Comparison of ENCODE assay signal across 8 mouse cellular contexts in the genomic region with DNA sequence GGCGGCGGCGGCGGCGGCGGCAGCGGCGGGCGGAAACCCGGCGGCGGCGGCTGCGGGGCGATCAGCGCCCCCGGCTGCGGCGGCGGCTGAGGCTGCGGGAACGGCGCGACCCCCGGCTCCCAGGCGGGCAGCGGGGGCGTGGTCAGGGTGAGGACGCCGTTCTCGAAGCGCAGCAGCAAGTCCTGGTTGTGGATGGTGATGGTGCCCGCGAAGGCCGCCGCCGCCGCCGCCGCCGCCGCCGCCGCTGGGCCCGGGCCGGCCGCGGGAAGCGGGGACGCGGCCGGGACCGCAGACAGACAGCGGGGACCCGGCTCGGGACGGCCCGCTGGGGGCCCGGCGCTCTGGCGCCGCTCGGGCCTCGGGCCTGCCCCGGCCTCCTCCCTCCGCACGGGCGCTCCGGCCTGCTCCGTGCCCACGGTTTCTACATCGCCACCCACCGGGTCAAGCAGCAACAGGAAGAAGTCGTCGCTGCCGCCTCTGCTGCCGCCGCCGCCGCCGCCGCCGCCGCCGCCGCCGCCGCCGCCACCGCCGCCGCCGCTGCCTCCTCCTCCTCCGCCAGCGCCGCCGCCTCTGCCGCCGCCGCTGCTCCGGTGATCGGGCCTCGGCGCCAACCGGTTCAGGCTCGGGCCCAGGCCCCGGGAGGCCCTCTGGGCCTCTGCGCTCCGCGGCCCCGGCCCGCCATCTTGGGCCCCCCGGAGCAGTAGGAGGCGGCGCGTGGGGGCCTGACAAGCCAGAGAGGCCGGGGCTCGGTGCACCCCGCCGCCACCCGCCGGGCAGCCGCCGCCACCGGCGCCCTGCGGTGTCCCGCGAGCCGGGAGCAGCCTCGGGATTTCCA.
DNase-seq lines count a peak whose midpoint lies in the region; ATAC-seq and TF ChIP-seq lines count a peak whose summit lies in the region.
"Not testable (repeated sequence)": the region's sequence is repeated elsewhere in the genome, so short reads cannot be mapped to it uniquely, and the experiment has no call there.

No protein-coding gene starts in this region.

- not testable (repeated sequence) for TF ChIP-seq CTCF in hindbrain, postnatal 0 days (IDR thresholded peaks at IDR 0.05; ENCODE audit: low read depth)

- DNase-seq in hindbrain, postnatal 0 days (ENCODE audit: low spot score); limb, embryonic 11.5 days (ENCODE audit: low spot score): not testable (repeated sequence)

- H3K4me1 ChIP-seq in forebrain, embryonic 13.5 days; heart, embryonic 14.5 days (ENCODE audit: control insufficient read depth in 2 of 2, insufficient read depth in 2 of 2, low read length in 2 of 2); hindbrain, postnatal 0 days (ENCODE audit: insufficient read depth, low read length); limb, embryonic 11.5 days (ENCODE audit: control insufficient read depth, insufficient read depth, low read length); liver, embryonic 16.5 days (ENCODE audit: control insufficient read depth, low read depth, low read length); midbrain, embryonic 12.5 days; neural tube, embryonic 14.5 days (ENCODE audit: control insufficient read depth, insufficient read depth, low read length): not testable (repeated sequence)

- not testable (repeated sequence) for H3K9ac ChIP-seq in forebrain, embryonic 13.5 days; heart, embryonic 14.5 days (ENCODE audit: low read length); hindbrain, postnatal 0 days (replicated peaks; ENCODE audit: low read length); limb, embryonic 11.5 days (ENCODE audit: low read length); liver, embryonic 16.5 days (ENCODE audit: low read depth, low read length); midbrain, embryonic 12.5 days (replicated peaks); neural tube, embryonic 14.5 days (replicated peaks; ENCODE audit: low read depth, low read length)

- not testable (repeated sequence) for H3K4me2 ChIP-seq in forebrain, embryonic 13.5 days; heart, embryonic 14.5 days (ENCODE audit: low read length); hindbrain, postnatal 0 days (ENCODE audit: low read depth, low read length); limb, embryonic 11.5 days (ENCODE audit: low read depth, severe bottlenecking); liver, embryonic 16.5 days (ENCODE audit: low read depth, low read length); midbrain, embryonic 12.5 days (replicated peaks); neural tube, embryonic 14.5 days (ENCODE audit: low read depth, low read length)

- WGBS in forebrain, embryonic 13.5 days, result no CpG with 5 or more reads among the region's 131 CpGs
- WGBS in heart, embryonic 14.5 days, result no CpG with 5 or more reads among the region's 131 CpGs
- no CpG with 5 or more reads among the region's 131 CpGs for WGBS in hindbrain, postnatal 0 days
- no CpG with 5 or more reads among the region's 131 CpGs for WGBS in limb, embryonic 11.5 days
- no CpG with 5 or more reads among the region's 131 CpGs for WGBS in liver, embryonic 16.5 days (ENCODE audit: insufficient replicate concordance)
- WGBS in midbrain, embryonic 12.5 days, result no CpG with 5 or more reads among the region's 131 CpGs
- WGBS in neural tube, embryonic 14.5 days, result no CpG with 5 or more reads among the region's 131 CpGs

- not testable (repeated sequence) for H3K27me3 ChIP-seq in forebrain, embryonic 13.5 days; heart, embryonic 14.5 days (ENCODE audit: control insufficient read depth, insufficient read depth, low read length); hindbrain, postnatal 0 days (ENCODE audit: insufficient read depth, low read length); limb, embryonic 11.5 days (ENCODE audit: control insufficient read depth, insufficient read depth, low read length); liver, embryonic 16.5 days (ENCODE audit: control insufficient read depth, insufficient read depth, low read depth, low read length); midbrain, embryonic 12.5 days; neural tube, embryonic 14.5 days (ENCODE audit: control insufficient read depth, insufficient read depth, low read length)

- H3K27ac ChIP-seq in forebrain, embryonic 13.5 days; heart, embryonic 14.5 days (replicated peaks in 1 of 2; ENCODE audit: control insufficient read depth in 1 of 2, insufficient read depth in 1 of 2, low read depth in 2 of 2, low read length in 2 of 2); hindbrain, postnatal 0 days; limb, embryonic 11.5 days (replicated peaks; ENCODE audit: low read depth, low read length); liver, embryonic 16.5 days (ENCODE audit: low read length); midbrain, embryonic 12.5 days (replicated peaks); neural tube, embryonic 14.5 days (ENCODE audit: low read depth, low read length): not testable (repeated sequence)

- H3K4me3 ChIP-seq in forebrain, embryonic 13.5 days; heart, embryonic 14.5 days (ENCODE audit: control insufficient read depth in 1 of 2, insufficient read depth in 1 of 2, low read depth in 1 of 2, low read length in 2 of 2); hindbrain, postnatal 0 days (ENCODE audit: low read length); limb, embryonic 11.5 days (ENCODE audit: low read depth, low read length); liver, embryonic 16.5 days (ENCODE audit: low read depth, low read length); midbrain, embryonic 12.5 days; neural tube, embryonic 14.5 days (ENCODE audit: low read depth, low read length): not testable (repeated sequence)

- H3K36me3 ChIP-seq in forebrain, embryonic 13.5 days (ENCODE audit: poor library complexity, severe bottlenecking); heart, embryonic 14.5 days (ENCODE audit: control insufficient read depth, insufficient read depth, low read length); hindbrain, postnatal 0 days (ENCODE audit: insufficient read depth, low read length); limb, embryonic 11.5 days (ENCODE audit: control insufficient read depth, insufficient read depth, low read length); liver, embryonic 16.5 days (ENCODE audit: control insufficient read depth, insufficient read depth); midbrain, embryonic 12.5 days; neural tube, embryonic 14.5 days (ENCODE audit: control insufficient read depth, insufficient read depth, low read length): not testable (repeated sequence)

- H3K9me3 ChIP-seq in forebrain, embryonic 13.5 days (replicated peaks); heart, embryonic 14.5 days (ENCODE audit: control insufficient read depth, low read length); hindbrain, postnatal 0 days (ENCODE audit: low read length); limb, embryonic 11.5 days (ENCODE audit: control insufficient read depth, low read length); liver, embryonic 16.5 days (replicated peaks; ENCODE audit: control insufficient read depth, low read length); midbrain, embryonic 12.5 days; neural tube, embryonic 14.5 days (ENCODE audit: control insufficient read depth, low read length): not testable (repeated sequence)

- peak; percentile 59; the same call in 1 of the 2 replicates for ATAC-seq in cerebellum, adult (ENCODE audit: insufficient number of reproducible peaks, low FRiP score, low TSS enrichment)
- peak; percentile 82 for ATAC-seq in forebrain, embryonic 13.5 days
- peak; percentile 69 for ATAC-seq in heart, embryonic 14.5 days (ENCODE audit: insufficient number of reproducible peaks, insufficient read depth, low FRiP score, low read depth)
- peak; percentile 74 for ATAC-seq in hindbrain, postnatal 0 days
- ATAC-seq in limb, embryonic 11.5 days (ENCODE audit: insufficient number of reproducible peaks, low FRiP score, low TSS enrichment, low read depth), result peak; percentile 80; the same call in 1 of the 2 replicates
- peak; percentile 62 for ATAC-seq in liver, embryonic 16.5 days (ENCODE audit: low read depth)
- ATAC-seq in midbrain, embryonic 12.5 days (ENCODE audit: low FRiP score, low read depth), result peak; percentile 78
- ATAC-seq in neural tube, embryonic 14.5 days (ENCODE audit: low read depth), result peak; percentile 84
